22 mouse cellular contexts compared by ENCODE assay signal in the genomic region with DNA sequence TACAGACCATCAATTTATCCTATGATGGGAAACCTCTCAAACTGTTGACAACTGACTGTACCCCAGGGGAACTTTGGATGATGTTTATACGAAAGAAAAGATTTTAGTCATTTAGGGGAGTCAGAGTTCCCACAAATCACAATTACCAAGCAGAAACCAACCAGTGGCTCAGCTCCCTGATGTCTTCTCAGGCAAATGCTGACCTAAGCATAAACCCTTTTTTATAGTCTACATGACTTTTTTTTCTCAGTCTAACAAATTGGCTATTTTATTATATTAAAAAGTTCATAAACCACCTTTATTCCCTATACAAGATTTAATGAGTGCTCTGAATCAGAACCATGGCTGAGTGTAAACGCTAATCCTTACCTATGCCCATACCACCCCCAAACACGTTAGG.
"Had no signal": no experiment of that assay in that cellular context is flagged by ENCODE, and none has a peak within 500 bp of the region (broad histone marks: within the 10 kb centered on the region; RNA-seq: fewer than 3 reads in every experiment).

No protein-coding gene starts in this region.

- ATAC-seq: forebrain, embryonic 13.5 days; forebrain, embryonic 14.5 days; forebrain, embryonic 15.5 days; forebrain, postnatal 0 days had no signal

- H3K9me3 ChIP-seq: embryonic facial prominence, embryonic 10.5 days; embryonic facial prominence, embryonic 12.5 days; embryonic facial prominence, embryonic 13.5 days; embryonic facial prominence, embryonic 15.5 days; forebrain, embryonic 10.5 days; forebrain, embryonic 12.5 days; forebrain, embryonic 13.5 days; forebrain, embryonic 15.5 days; heart, embryonic 10.5 days had no signal

- H3K27ac ChIP-seq: embryonic facial prominence, embryonic 10.5 days; embryonic facial prominence, embryonic 12.5 days; embryonic facial prominence, embryonic 13.5 days; embryonic facial prominence, embryonic 15.5 days; forebrain, embryonic 10.5 days; forebrain, embryonic 12.5 days; forebrain, embryonic 13.5 days; forebrain, embryonic 15.5 days; gastrocnemius, adult 2 months; heart, adult 2 months; heart, embryonic 10.5 days had no signal

- H3K4me2 ChIP-seq: embryonic facial prominence, embryonic 12.5 days; embryonic facial prominence, embryonic 13.5 days; embryonic facial prominence, embryonic 15.5 days; forebrain, embryonic 12.5 days; forebrain, embryonic 13.5 days; forebrain, embryonic 15.5 days had no signal

- H3K27me3 ChIP-seq: embryonic facial prominence, embryonic 12.5 days; embryonic facial prominence, embryonic 13.5 days; embryonic facial prominence, embryonic 15.5 days; forebrain, embryonic 12.5 days; forebrain, embryonic 13.5 days; forebrain, embryonic 15.5 days had no signal

- DNase-seq: cerebellum, adult 9-11 months; cerebellum, postnatal 14 days; embryo, embryonic 11 days; forebrain, postnatal 0 days; gastrocnemius, adult 2 months; gastrocnemius, postnatal 10 days; gastrocnemius, postnatal 14 days; gastrocnemius, postnatal 25 days; gastrocnemius, postnatal 36 days; heart, adult 11 months; heart, adult 2 months had no signal

- H3K9ac ChIP-seq: embryonic facial prominence, embryonic 12.5 days; embryonic facial prominence, embryonic 13.5 days; embryonic facial prominence, embryonic 15.5 days; forebrain, embryonic 12.5 days; forebrain, embryonic 13.5 days; forebrain, embryonic 15.5 days; forebrain, postnatal 0 days had no signal

- H3K4me1 ChIP-seq: embryonic facial prominence, embryonic 10.5 days; embryonic facial prominence, embryonic 12.5 days; embryonic facial prominence, embryonic 13.5 days; embryonic facial prominence, embryonic 15.5 days; forebrain, embryonic 10.5 days; forebrain, embryonic 12.5 days; forebrain, embryonic 13.5 days; forebrain, embryonic 15.5 days; heart, embryonic 10.5 days had no signal

- H3K4me3 ChIP-seq: embryonic facial prominence, embryonic 10.5 days; embryonic facial prominence, embryonic 12.5 days; embryonic facial prominence, embryonic 13.5 days; embryonic facial prominence, embryonic 15.5 days; erythroblast, embryonic 14.5 days; forebrain, embryonic 10.5 days; forebrain, embryonic 12.5 days; forebrain, embryonic 13.5 days; forebrain, embryonic 15.5 days; gastrocnemius, adult 2 months; heart, adult 2 months; heart, embryonic 10.5 days had no signal

- H3K36me3 ChIP-seq: embryonic facial prominence, embryonic 10.5 days; embryonic facial prominence, embryonic 12.5 days; embryonic facial prominence, embryonic 13.5 days; embryonic facial prominence, embryonic 15.5 days; forebrain, embryonic 10.5 days; forebrain, embryonic 12.5 days; forebrain, embryonic 15.5 days; heart, embryonic 10.5 days had no signal
